Comparison of ENCODE assay signal across 22 mouse cellular contexts in the genomic region with DNA sequence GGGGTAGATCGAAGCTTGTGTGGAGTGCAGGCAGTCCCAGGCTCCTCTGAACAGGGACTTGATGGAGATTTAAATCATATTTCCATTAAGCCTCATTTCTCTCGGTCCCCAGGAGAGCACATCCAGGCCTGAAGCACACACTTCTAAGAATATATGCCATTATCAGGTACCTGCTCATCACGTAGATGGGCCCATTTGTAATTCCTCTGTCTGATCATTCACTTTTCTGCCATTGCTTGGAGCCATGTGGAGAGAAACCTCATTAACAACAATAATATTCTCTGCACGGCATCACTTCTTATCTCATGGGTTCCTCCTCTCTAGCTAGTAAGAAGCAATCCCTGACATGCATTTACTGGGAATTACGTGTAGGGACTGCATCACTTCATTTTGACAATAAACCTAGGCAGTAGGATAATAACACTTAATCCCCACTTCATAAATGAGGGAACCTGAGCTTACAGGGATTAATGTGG. TPM values are rescaled to one million over a fixed set of nuclear protein-coding genes. Genes with fewer than 3 reads are reported as not detected.
DNase-seq lines count a peak whose midpoint lies in the region; ATAC-seq and TF ChIP-seq lines count a peak whose summit lies in the region.
"Had no signal": no experiment of that assay in that cellular context is flagged by ENCODE, and none has a peak within 500 bp of the region (broad histone marks: within the 10 kb centered on the region; RNA-seq: fewer than 3 reads in every experiment).

No protein-coding gene starts in this region.

- peak overlapping the region; percentile 52; the same call in 1 of the 2 replicates for H3K27ac ChIP-seq in hindbrain, embryonic 13.5 days
- H3K27ac ChIP-seq in hindbrain, embryonic 11.5 days (ENCODE audit: low read depth, low read length) = no peak overlapping the region
- H3K27ac ChIP-seq in embryonic facial prominence, embryonic 10.5 days (replicated peaks) = 0 out of 2 replicates have a peak overlapping the region, but pooled peaks have one; percentile 4
- no peak overlapping the region for H3K27ac ChIP-seq in midbrain, postnatal 0 days (ENCODE audit: low read depth, low read length)
- H3K27ac ChIP-seq: embryonic facial prominence, embryonic 13.5 days; heart, embryonic 10.5 days; limb, embryonic 15.5 days; liver, embryonic 14.5 days had no signal

- peak; percentile 63; the same call in 1 of the 2 replicates for ATAC-seq in hindbrain, embryonic 13.5 days (ENCODE audit: low FRiP score)
- no peak for ATAC-seq in hindbrain, embryonic 11.5 days (ENCODE audit: low FRiP score)
- ATAC-seq in midbrain, postnatal 0 days (ENCODE audit: low FRiP score) = no peak
- ATAC-seq: inflammation-experienced regulatory T-cells, adult 6 months had no signal

- H3K27me3 ChIP-seq in hindbrain, embryonic 13.5 days = no peaks in the 10 kb centered on the region
- no peaks in the 10 kb centered on the region for H3K27me3 ChIP-seq in hindbrain, embryonic 11.5 days (ENCODE audit: control insufficient read depth, insufficient read depth, low read length)
- no peaks in the 10 kb centered on the region for H3K27me3 ChIP-seq in E14TG2a.4 (ENCODE audit: insufficient read depth, low read length)
- no peaks in the 10 kb centered on the region for H3K27me3 ChIP-seq in embryonic facial prominence, embryonic 10.5 days (replicated peaks; ENCODE audit: low read depth, poor library complexity, severe bottlenecking)
- no peaks in the 10 kb centered on the region for H3K27me3 ChIP-seq in midbrain, postnatal 0 days (ENCODE audit: insufficient read depth, low read length)
- H3K27me3 ChIP-seq: embryonic facial prominence, embryonic 13.5 days; limb, embryonic 15.5 days had no signal

- peaks cover 11% of the 10 kb centered on the region for H3K4me1 ChIP-seq in hindbrain, embryonic 13.5 days (replicated peaks)
- H3K4me1 ChIP-seq in hindbrain, embryonic 11.5 days (replicated peaks; ENCODE audit: control insufficient read depth, insufficient read depth, low read length) = no peaks in the 10 kb centered on the region
- H3K4me1 ChIP-seq in E14TG2a.4 (replicated peaks; ENCODE audit: low read depth, low read length) = peaks cover 61% of the 10 kb centered on the region
- peaks cover 7% of the 10 kb centered on the region for H3K4me1 ChIP-seq in embryonic facial prominence, embryonic 10.5 days
- H3K4me1 ChIP-seq in midbrain, postnatal 0 days (ENCODE audit: insufficient read depth, low read length) = no peaks in the 10 kb centered on the region
- H3K4me1 ChIP-seq: embryonic facial prominence, embryonic 13.5 days; heart, embryonic 10.5 days; megakaryocyte, embryonic 14.5 days had no signal

- no peak overlapping the region for H3K4me3 ChIP-seq in hindbrain, embryonic 13.5 days
- no peak overlapping the region for H3K4me3 ChIP-seq in hindbrain, embryonic 11.5 days (ENCODE audit: low read depth, low read length)
- H3K4me3 ChIP-seq in E14TG2a.4 (replicated peaks; ENCODE audit: low read length) = peak overlapping the region; percentile 66
- no peak overlapping the region for H3K4me3 ChIP-seq in embryonic facial prominence, embryonic 10.5 days
- no peak overlapping the region for H3K4me3 ChIP-seq in midbrain, postnatal 0 days (ENCODE audit: low read depth, low read length)
- H3K4me3 ChIP-seq: embryonic facial prominence, embryonic 13.5 days; heart, embryonic 10.5 days; limb, embryonic 15.5 days; megakaryocyte, embryonic 14.5 days had no signal

- H3K9ac ChIP-seq in hindbrain, embryonic 13.5 days = no peak overlapping the region
- H3K9ac ChIP-seq in hindbrain, embryonic 11.5 days (ENCODE audit: low read depth, low read length) = no peak overlapping the region
- no peak overlapping the region for H3K9ac ChIP-seq in midbrain, postnatal 0 days (replicated peaks; ENCODE audit: low read length, poor library complexity, severe bottlenecking)
- H3K9ac ChIP-seq: embryonic facial prominence, embryonic 13.5 days; limb, embryonic 15.5 days; liver, embryonic 14.5 days; lung, embryonic 14.5 days had no signal

- TF ChIP-seq CTCF in E14TG2a.4 (conservative IDR thresholded peaks at IDR 0.05; ENCODE audit: low read length) = no peak
- TF ChIP-seq CTCF in midbrain, postnatal 0 days (IDR thresholded peaks at IDR 0.05) = no peak

- H3K9me3 ChIP-seq in hindbrain, embryonic 13.5 days = no peaks in the 10 kb centered on the region
- H3K9me3 ChIP-seq in hindbrain, embryonic 11.5 days (ENCODE audit: control insufficient read depth, low read length) = no peaks in the 10 kb centered on the region
- no peaks in the 10 kb centered on the region for H3K9me3 ChIP-seq in E14TG2a.4 (ENCODE audit: low read length)
- no peaks in the 10 kb centered on the region for H3K9me3 ChIP-seq in embryonic facial prominence, embryonic 10.5 days
- no peaks in the 10 kb centered on the region for H3K9me3 ChIP-seq in midbrain, postnatal 0 days (ENCODE audit: low read length)
- H3K9me3 ChIP-seq: embryonic facial prominence, embryonic 13.5 days; heart, embryonic 10.5 days; limb, embryonic 15.5 days had no signal

- no peak overlapping the region for H3K4me2 ChIP-seq in hindbrain, embryonic 13.5 days
- no peak overlapping the region for H3K4me2 ChIP-seq in hindbrain, embryonic 11.5 days (replicated peaks; ENCODE audit: low read depth, low read length)
- H3K4me2 ChIP-seq in midbrain, postnatal 0 days (ENCODE audit: low read depth, low read length, poor library complexity, severe bottlenecking) = no peak overlapping the region
- H3K4me2 ChIP-seq: embryonic facial prominence, embryonic 13.5 days; limb, embryonic 15.5 days; lung, embryonic 14.5 days had no signal

- H3K36me3 ChIP-seq in hindbrain, embryonic 13.5 days = no peaks in the 10 kb centered on the region
- H3K36me3 ChIP-seq in hindbrain, embryonic 11.5 days (ENCODE audit: control insufficient read depth, insufficient read depth, low read length) = no peaks in the 10 kb centered on the region
- H3K36me3 ChIP-seq in E14TG2a.4 (ENCODE audit: insufficient read depth, low read length) = no peaks in the 10 kb centered on the region
- H3K36me3 ChIP-seq in embryonic facial prominence, embryonic 10.5 days (replicated peaks) = no peaks in the 10 kb centered on the region
- H3K36me3 ChIP-seq in midbrain, postnatal 0 days (ENCODE audit: insufficient read depth, low read length) = no peaks in the 10 kb centered on the region
- H3K36me3 ChIP-seq: embryonic facial prominence, embryonic 13.5 days; heart, embryonic 10.5 days; limb, embryonic 15.5 days had no signal

- WGBS in hindbrain, embryonic 13.5 days = 64% methylated on average over 5 of the region's 5 CpGs
- WGBS in hindbrain, embryonic 11.5 days = 86% methylated on average over 5 of the region's 5 CpGs
- WGBS in embryonic facial prominence, embryonic 10.5 days = 81% methylated on average over 5 of the region's 5 CpGs
- 45% methylated on average over 5 of the region's 5 CpGs for WGBS in midbrain, postnatal 0 days

- no peak for DNase-seq in hindbrain, embryonic 11.5 days (ENCODE audit: low spot score)
- DNase-seq in embryonic facial prominence, embryonic 10.5 days (ENCODE audit: low spot score) = no peak
- DNase-seq in midbrain, postnatal 0 days (ENCODE audit: low spot score) = peak; percentile 29
- no peak for DNase-seq in spleen, adult 18-20 months
- no peak for DNase-seq in right cerebral cortex, adult 18-20 months
- DNase-seq: adrenal gland, adult 2 months; cerebellum, adult 11-12 months; cerebellum, postnatal 14 days; gastrocnemius, postnatal 36 days; heart, postnatal 4 days; kidney, adult 2 months; kidney, postnatal 10 days; left cerebral cortex, postnatal 4 days; lung, embryonic 14.5 days had no signal

RNA-seq across cellular contexts. Expression of gene Ampd3, which starts 21.9 kb away (rescaled TPM):
- polyA plus RNA-seq in hindbrain, embryonic 13.5 days (2015; fragmentation: Nextera tagmentation; extraction: Ambion mirVana) = 4.3 and 4.9 TPM in 2 replicates
- polyA plus RNA-seq in hindbrain, embryonic 11.5 days (2014; fragmentation: Nextera tagmentation; extraction: Ambion mirVana) = 1.3 and 1.4 TPM in 2 replicates
- polyA plus RNA-seq in embryonic facial prominence, embryonic 10.5 days (2016; fragmentation: Nextera tagmentation; extraction: Ambion mirVana) = 1.0 and 1.5 TPM in 2 replicates
- 20.6 and 22.7 TPM in 2 replicates for total RNA-seq in midbrain, postnatal 0 days (2014; rRNA removed)
- polyA plus RNA-seq in midbrain, postnatal 0 days (2015; fragmentation: Nextera tagmentation; extraction: Ambion mirVana) = 13.2 and 16.2 TPM in 2 replicates

Comparison
In these comparisons a context has a peak if more than half of its experiments do, and no peak if none do; other contexts are left out.
1. H3K27ac ChIP-seq: peak in hindbrain, embryonic 13.5 days (single experiment) and embryonic facial prominence, embryonic 10.5 days (single experiment); none in hindbrain, embryonic 11.5 days (single experiment) and midbrain, postnatal 0 days (single experiment).